Mouse (Mus musculus): ENCODE measurements around the gene Setd1b.
A peak's percentile ranks its signal among the peaks of the same experiment; 100 is the strongest.

GRCm38 (mm10) chr5:123122181-123122580 is 19.8 kb upstream of the Setd1b start:
- TF ChIP-seq CTCF (IDR thresholded peaks at IDR 0.05; ENCODE audit: low read depth, low read length) = peak; percentile 24; the same call in 1 of the 2 replicates
- TF ChIP-seq GATA1 (IDR thresholded peaks at IDR 0.05; ENCODE audit: borderline replicate concordance, low read length) = no peak
- TF ChIP-seq POLR2AphosphoS5 (IDR thresholded peaks at IDR 0.05; ENCODE audit: insufficient replicate concordance, low read depth, low read length) = no peak
